Mouse (Mus musculus): Measurements from ENCODE around the gene Mthfd1l.

GRCm38 (mm10) chr10:4177285-4177684 lies 204.4 kb downstream of the Mthfd1l start:
- TF ChIP-seq CEBPB (IDR thresholded peaks at IDR 0.05; ENCODE audit: insufficient read depth, poor library complexity, severe bottlenecking) (no peak), MAX (IDR thresholded peaks at IDR 0.05; ENCODE audit: low read depth) (no peak), E2F4 (IDR thresholded peaks at IDR 0.05; ENCODE audit: insufficient read depth) (no peak)

Data from myocyte (in vitro differentiated cells).